Mouse (Mus musculus): ENCODE data around the gene S100a13. TPM values are rescaled to one million over a fixed set of nuclear protein-coding genes. Genes with fewer than 3 reads are reported as not detected.

The S100a13 gene
- polyA plus RNA-seq, 1 experiment from 2014 or later = 84.4 TPM

DNA sequence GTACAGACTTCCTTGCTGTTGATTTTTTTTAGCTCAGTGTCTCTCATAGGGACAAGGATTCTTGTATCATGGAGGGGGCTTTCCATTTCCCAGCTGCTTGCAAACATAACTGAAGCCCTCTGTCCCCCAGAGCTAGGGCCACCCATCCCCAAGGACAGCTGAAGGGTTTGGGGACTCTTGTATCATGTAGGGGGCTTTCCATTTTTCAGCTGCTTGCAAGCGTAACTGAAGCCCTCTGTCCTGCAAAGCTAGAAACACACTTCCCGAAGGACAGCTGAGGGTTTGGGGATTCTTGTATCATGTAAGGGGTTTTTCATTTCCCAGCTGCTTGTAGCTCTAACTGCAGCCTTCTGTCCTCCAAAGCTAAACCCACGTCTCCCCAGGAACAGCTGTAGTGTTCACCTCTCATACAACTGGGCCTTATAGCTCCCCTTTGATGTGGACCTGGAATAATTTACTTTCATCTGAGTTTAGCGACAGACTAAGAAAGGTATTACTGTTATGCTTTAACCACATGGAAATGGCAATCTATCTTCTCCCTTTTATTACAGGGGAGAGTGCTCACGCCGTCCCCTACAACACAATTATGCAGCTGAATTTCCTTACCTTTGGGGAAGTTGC is 45.9 kb downstream of the S100a13 start, which contains the start of gene S100a3:
Gene S100a3 (plus strand): TSS at position 571 of the 621 bp plus-strand sequence.
- no peak for ATAC-seq (replicated peaks; ENCODE audit: extremely low read depth, insufficient read depth, low FRiP score)
- H3K9ac ChIP-seq (ENCODE audit: low read length) = no peak within 1 kb of the TSS

More for the DNA sequence above, 45.9 kb downstream of the S100a13 start, which contains the start of gene S100a3:
- Histone ChIP-seq H3K9me3 (replicated peaks; ENCODE audit: control insufficient read depth, low read length) (no peaks in the 10 kb centered on the region), H3K4me3 (ENCODE audit: low read length) (no peak within 1 kb of the TSS), H3K4me1 (ENCODE audit: control insufficient read depth, insufficient read depth, low read length) (no peaks in the 10 kb centered on the region), H3K27me3 (ENCODE audit: control insufficient read depth, insufficient read depth, low read length) (no peaks in the 10 kb centered on the region), H3K36me3 (ENCODE audit: control insufficient read depth, insufficient read depth) (no peaks in the 10 kb centered on the region), H3K27ac (ENCODE audit: low read length) (peak within 1 kb of the TSS; percentile 31), H3K4me2 (ENCODE audit: low read depth, low read length) (no peak within 1 kb of the TSS)
- WGBS = 77% methylated on average over 6 of the region's 6 CpGs

Other genes with a start within 250 kb of the S100a13 start
- gene Dennd4b, start 249.2 kb upstream of the S100a13 start, polyA plus RNA-seq (2015; fragmentation: Nextera tagmentation; extraction: Ambion mirVana) = 7.1 and 7.4 TPM in 2 replicates
- 8.4 and 8.7 TPM in 2 replicates for gene Gatad2b, start 221.3 kb upstream of the S100a13 start, polyA plus RNA-seq (2015; fragmentation: Nextera tagmentation; extraction: Ambion mirVana)
- 5.6 and 6.7 TPM in 2 replicates for gene Slc27a3, start 124.5 kb upstream of the S100a13 start, polyA plus RNA-seq (2015; fragmentation: Nextera tagmentation; extraction: Ambion mirVana)
- 18.4 and 19.8 TPM in 2 replicates for gene Ints3, start 80.8 kb upstream of the S100a13 start, polyA plus RNA-seq (2015; fragmentation: Nextera tagmentation; extraction: Ambion mirVana)
- gene Npr1, start 48.6 kb upstream of the S100a13 start, polyA plus RNA-seq (2015; fragmentation: Nextera tagmentation; extraction: Ambion mirVana) = 11.3 and 13.0 TPM in 2 replicates
- gene Ilf2, start 38.3 kb upstream of the S100a13 start, polyA plus RNA-seq (2015; fragmentation: Nextera tagmentation; extraction: Ambion mirVana) = 103 and 104 TPM in 2 replicates
- 76.1 and 88.9 TPM in 2 replicates for gene Snapin, start 23.4 kb upstream of the S100a13 start, polyA plus RNA-seq (2015; fragmentation: Nextera tagmentation; extraction: Ambion mirVana)
- 95.6 and 98.2 TPM in 2 replicates for gene Chtop, start 4.9 kb upstream of the S100a13 start, polyA plus RNA-seq (2015; fragmentation: Nextera tagmentation; extraction: Ambion mirVana)
- gene S100a1, start within 50 bp of the S100a13 start, polyA plus RNA-seq (2015; fragmentation: Nextera tagmentation; extraction: Ambion mirVana) = 348 and 352 TPM in 2 replicates
- gene S100a14, start 12.4 kb downstream of the S100a13 start, polyA plus RNA-seq (2015; fragmentation: Nextera tagmentation; extraction: Ambion mirVana) = 5.7 and 7.3 TPM in 2 replicates
- gene S100a16, start 22.8 kb downstream of the S100a13 start, polyA plus RNA-seq (2015; fragmentation: Nextera tagmentation; extraction: Ambion mirVana) = 96.5 and 110 TPM in 2 replicates
- gene S100a3, start 46.1 kb downstream of the S100a13 start, polyA plus RNA-seq (2015; fragmentation: Nextera tagmentation; extraction: Ambion mirVana) = 1.4 and 3.8 TPM in 2 replicates
- gene S100a2, start 75.8 kb downstream of the S100a13 start, polyA plus RNA-seq (2015; fragmentation: Nextera tagmentation; extraction: Ambion mirVana) = not detected in 2 replicates
- not detected in 2 replicates for gene Gm42674, start 87.5 kb downstream of the S100a13 start, polyA plus RNA-seq (2015; fragmentation: Nextera tagmentation; extraction: Ambion mirVana)
- 5.8 and 11.8 TPM in 2 replicates for gene S100a4, start 89.3 kb downstream of the S100a13 start, polyA plus RNA-seq (2015; fragmentation: Nextera tagmentation; extraction: Ambion mirVana)
- not detected in 2 replicates for gene S100a5, start 94.1 kb downstream of the S100a13 start, polyA plus RNA-seq (2015; fragmentation: Nextera tagmentation; extraction: Ambion mirVana)
- gene S100a6, start 98.4 kb downstream of the S100a13 start, polyA plus RNA-seq (2015; fragmentation: Nextera tagmentation; extraction: Ambion mirVana) = 56.9 and 61.6 TPM in 2 replicates
- 0.14 TPM in 1 of 2 replicates, not detected in the other for gene S100a7a, start 139.6 kb downstream of the S100a13 start, polyA plus RNA-seq (2015; fragmentation: Nextera tagmentation; extraction: Ambion mirVana)
- gene S100a8, start 154.5 kb downstream of the S100a13 start, polyA plus RNA-seq (2015; fragmentation: Nextera tagmentation; extraction: Ambion mirVana) = 16.3 and 22.3 TPM in 2 replicates
- gene S100a9, start 181.3 kb downstream of the S100a13 start, polyA plus RNA-seq (2015; fragmentation: Nextera tagmentation; extraction: Ambion mirVana) = 11.5 and 16.9 TPM in 2 replicates
- gene Pglyrp4, start 212.5 kb downstream of the S100a13 start, polyA plus RNA-seq (2015; fragmentation: Nextera tagmentation; extraction: Ambion mirVana) = not detected in 2 replicates

All from heart, embryonic 16.5 days (tissue).